Mouse (Mus musculus): ENCODE measurements around the gene Gpc6.

The Gpc6 gene

GRCm38 (mm10) chr14:117230476-117230875, 305.4 kb downstream of the Gpc6 start:
- DNase-seq (ENCODE audit: extremely low read depth, low read depth) = no peak

- no peak for DNase-seq (ENCODE audit: extremely low read depth, low read depth)
These were observed 313.1 kb downstream of the Gpc6 start for GRCm38 (mm10) chr14:117238226-117238625.

GRCm38 (mm10) chr14:117239694-117240427, 314.7 kb downstream of the Gpc6 start:
- no peak for DNase-seq (ENCODE audit: extremely low read depth, low read depth)

GRCm38 (mm10) chr14:117245631-117246030, 320.5 kb downstream of the Gpc6 start:
- DNase-seq (ENCODE audit: extremely low read depth, low read depth) = no peak

GRCm38 (mm10) chr14:117256192-117256591, 331.1 kb downstream of the Gpc6 start:
- DNase-seq (ENCODE audit: extremely low read depth, low read depth) = no peak

- no peak for DNase-seq (ENCODE audit: extremely low read depth, low read depth)
These were observed 340.5 kb downstream of the Gpc6 start for GRCm38 (mm10) chr14:117265653-117266052.

- no peak for DNase-seq (ENCODE audit: extremely low read depth, low read depth)
These were observed 342.9 kb downstream of the Gpc6 start for GRCm38 (mm10) chr14:117267823-117268601.

GRCm38 (mm10) chr14:117283631-117284030, 358.5 kb downstream of the Gpc6 start:
- DNase-seq (ENCODE audit: extremely low read depth, low read depth) = no peak

GRCm38 (mm10) chr14:117293746-117294145, 368.6 kb downstream of the Gpc6 start:
- DNase-seq (ENCODE audit: extremely low read depth, low read depth) = no peak

- DNase-seq (ENCODE audit: extremely low read depth, low read depth) = no peak
These were observed 371.2 kb downstream of the Gpc6 start for GRCm38 (mm10) chr14:117296207-117296838.

- DNase-seq (ENCODE audit: extremely low read depth, low read depth) = no peak
These were observed 375.9 kb downstream of the Gpc6 start for GRCm38 (mm10) chr14:117301019-117301418.

- DNase-seq (ENCODE audit: extremely low read depth, low read depth) = no peak
These were observed 379.0 kb downstream of the Gpc6 start for GRCm38 (mm10) chr14:117303901-117304722.

- no peak for DNase-seq (ENCODE audit: extremely low read depth, low read depth)
These were observed 379.6 kb downstream of the Gpc6 start for GRCm38 (mm10) chr14:117304723-117305010.

- no peak for DNase-seq (ENCODE audit: extremely low read depth, low read depth)
These were observed 384.9 kb downstream of the Gpc6 start for GRCm38 (mm10) chr14:117309997-117310520.

GRCm38 (mm10) chr14:117324214-117324613, 399.1 kb downstream of the Gpc6 start:
- no peak for DNase-seq (ENCODE audit: extremely low read depth, low read depth)

- no peak for DNase-seq (ENCODE audit: extremely low read depth, low read depth)
These were observed 407.1 kb downstream of the Gpc6 start for GRCm38 (mm10) chr14:117332256-117332655.

- no peak for DNase-seq (ENCODE audit: extremely low read depth, low read depth)
These were observed 412.2 kb downstream of the Gpc6 start for GRCm38 (mm10) chr14:117337271-117337670.

GRCm38 (mm10) chr14:117340549-117340948, 415.4 kb downstream of the Gpc6 start:
- DNase-seq (ENCODE audit: extremely low read depth, low read depth) = no peak

- DNase-seq (ENCODE audit: extremely low read depth, low read depth) = no peak
These were observed 419.4 kb downstream of the Gpc6 start for GRCm38 (mm10) chr14:117344505-117344904.

GRCm38 (mm10) chr14:117346372-117346885, 421.3 kb downstream of the Gpc6 start:
- DNase-seq (ENCODE audit: extremely low read depth, low read depth) = no peak

- DNase-seq (ENCODE audit: extremely low read depth, low read depth) = no peak
These were observed 426.2 kb downstream of the Gpc6 start for GRCm38 (mm10) chr14:117351296-117351695.

Measured in MEL-GATA-1-ER (cell line).